Mouse (Mus musculus) hindbrain, postnatal 0 days (tissue): ENCODE data around the gene Igf1. TPM values are rescaled to one million over a fixed set of nuclear protein-coding genes. Genes with fewer than 3 reads are reported as not detected.

Experiments
- ATAC-seq: fragments of 200-750 bp; cut with Nextera tagmentation; 2 replicates; pipeline ENCODE4 v1.8.0; 2017; ENCODE audit warnings: mild to moderate bottlenecking, moderate TSS enrichment, moderate library complexity
- DNase-seq: peaks from one replicate; pipeline ENCODE4 v3.0.0-alpha.2; 2015; ENCODE audit warnings: low spot score
- H3K27ac ChIP-seq: fragments of 300-500 bp; sonication (generic); 2 replicates; pipeline ENCODE4 v1.5.1; 2014; ENCODE audit warnings: mild to moderate bottlenecking
- H3K27me3 ChIP-seq: fragments of 300-500 bp; sonication (generic); 2 replicates; pipeline ENCODE4 v1.6.1; 2014; ENCODE audit warnings: low read length, mixed read lengths; ENCODE audit not compliant: insufficient read depth
- H3K36me3 ChIP-seq: fragments of 300-500 bp; sonication (generic); 2 replicates; pipeline ENCODE4 v1.6.1; 2014; ENCODE audit warnings: low read length, mixed read lengths; ENCODE audit not compliant: insufficient read depth
- H3K4me1 ChIP-seq: fragments of 300-500 bp; sonication (generic); 2 replicates; pipeline ENCODE4 v1.6.1; 2014; ENCODE audit warnings: antibody characterized with exemption, low read length, mixed read lengths; ENCODE audit not compliant: insufficient read depth
- H3K4me2 ChIP-seq: fragments of 300-500 bp; sonication (generic); 2 replicates; pipeline ENCODE4 v1.6.1; 2014; ENCODE audit warnings: low read depth, mild to moderate bottlenecking, low read length, moderate library complexity, mixed read lengths
- H3K4me3 ChIP-seq: fragments of 300-500 bp; sonication (generic); 2 replicates; pipeline ENCODE4 v1.5.1; 2014; ENCODE audit warnings: low read length
- H3K9ac ChIP-seq: fragments of 300-500 bp; sonication (generic); replicated peaks from 2 replicates; pipeline ENCODE4 v1.6.1; 2014; ENCODE audit warnings: mild to moderate bottlenecking, low read length, moderate library complexity, mixed read lengths
- H3K9me3 ChIP-seq: fragments of 300-500 bp; sonication (generic); 2 replicates; pipeline ENCODE4 v1.6.1; 2016; ENCODE audit warnings: low read length, mixed read lengths
- CTCF ChIP-seq: IDR thresholded peaks from 2 replicates; pipeline ENCODE4 v1.5.1; 2016; ENCODE audit warnings: antibody characterized with exemption, control low read depth, low read depth
- WGBS: fragments of 180-500 bp; shearing (Covaris S2); extraction: QIAGEN DNeasy Blood & Tissue Kit; methylation state at CpG from one replicate; pipeline ENCODE4 v1.1.7; 2014; 5-methylcytosine and 5-hydroxymethylcytosine counted together
- polyA plus RNA-seq: library from polyadenylated mRNA; unstranded; fragments of >200 nt; fragmentation: Nextera tagmentation; extraction: Ambion mirVana; gene quantifications from 2 replicates; pipeline ENCODE4 v1.2.1, GENCODE M21; 2015
- total RNA-seq: library from RNA; depleted of rRNA; stranded (reverse); fragments of >200 nt; gene quantifications from 2 replicates; pipeline ENCODE4 v1.2.3, GENCODE M21; 2014

The Igf1 gene
- total and polyA plus RNA-seq, 2 experiments from 2014 or later, result 9.1 to 14.6 TPM

GRCm38 (mm10) chr10:87830012-87830411, 28.1 kb upstream of the Igf1 start:
- no peak overlapping the region for H3K9ac ChIP-seq
- no peaks in the 10 kb centered on the region for H3K4me1 ChIP-seq
- ATAC-seq (no peak), DNase-seq (no peak)
- no peaks in the 10 kb centered on the region for H3K27me3 ChIP-seq
- no peak for TF ChIP-seq CTCF
- no peak overlapping the region for H3K4me3 ChIP-seq
- no peak overlapping the region for H3K27ac ChIP-seq
- WGBS, result 90% methylated on average over 2 of the region's 2 CpGs
- no peak overlapping the region for H3K4me2 ChIP-seq
- H3K9me3 ChIP-seq, result no peaks in the 10 kb centered on the region
- H3K36me3 ChIP-seq, result no peaks in the 10 kb centered on the region

GRCm38 (mm10) chr10:87830639-87831038, 27.4 kb upstream of the Igf1 start:
- 93% methylated on average over 2 of the region's 2 CpGs for WGBS

DNA sequence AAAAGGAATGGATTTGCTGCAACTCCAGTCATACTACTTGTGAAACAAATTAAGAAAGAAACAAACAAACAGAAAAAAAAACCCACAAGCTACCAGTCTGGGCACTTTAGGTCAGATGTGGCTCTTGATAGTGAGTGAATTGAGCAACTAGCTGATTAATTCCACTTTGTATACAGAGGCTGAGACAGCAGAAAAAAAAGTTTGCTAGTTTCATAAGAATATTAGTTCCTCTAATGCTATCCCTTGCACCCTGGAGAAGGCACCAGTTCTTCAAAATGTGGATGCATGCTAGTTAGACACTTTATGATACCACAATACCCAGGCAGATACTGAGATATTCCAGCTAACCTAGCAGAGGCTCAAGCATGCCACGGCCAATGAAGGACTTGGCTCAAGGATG, 26.0 kb upstream of the Igf1 start:
- Histone ChIP-seq H3K4me3 (no peak overlapping the region), H3K27me3 (no peaks in the 10 kb centered on the region), H3K9me3 (no peaks in the 10 kb centered on the region), H3K4me2 (no peak overlapping the region), H3K9ac (no peak overlapping the region), H3K4me1 (no peaks in the 10 kb centered on the region), H3K27ac (no peak overlapping the region), H3K36me3 (no peaks in the 10 kb centered on the region)
- ATAC-seq, result no peak
- WGBS, result 97% methylated on average over 1 of the region's 1 CpGs
- TF ChIP-seq CTCF, result no peak
- DNase-seq, result no peak

More at GRCm38 (mm10) chr10:87830639-87831038, 27.4 kb upstream of the Igf1 start:
- H3K36me3 ChIP-seq, result no peaks in the 10 kb centered on the region
- no peak overlapping the region for H3K4me2 ChIP-seq
- ATAC-seq, result no peak
- no peaks in the 10 kb centered on the region for H3K4me1 ChIP-seq
- H3K9me3 ChIP-seq, result no peaks in the 10 kb centered on the region
- H3K27me3 ChIP-seq, result no peaks in the 10 kb centered on the region
- no peak overlapping the region for H3K9ac ChIP-seq
- DNase-seq, result no peak
- no peak overlapping the region for H3K27ac ChIP-seq
- no peak for TF ChIP-seq CTCF
- H3K4me3 ChIP-seq, result no peak overlapping the region

DNA sequence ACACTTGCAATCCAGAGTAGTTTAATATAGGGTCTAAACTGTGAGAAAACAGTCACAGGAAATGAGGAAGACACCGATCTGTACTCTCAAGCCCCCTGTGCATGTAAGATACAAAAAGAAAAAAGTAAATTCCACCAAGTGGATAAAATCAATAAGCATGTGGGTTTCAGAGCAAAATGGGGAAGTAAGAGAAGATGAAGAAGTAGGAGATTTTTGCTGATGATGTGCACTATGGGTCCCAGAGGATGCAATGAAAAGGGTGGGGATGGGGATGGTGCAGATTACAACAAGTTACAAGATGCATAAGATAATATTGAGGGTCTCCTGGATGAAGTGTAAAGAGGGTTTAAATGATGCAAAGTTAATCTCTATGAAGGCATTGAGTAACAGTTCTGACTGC, 18.6 kb upstream of the Igf1 start:
- Histone ChIP-seq H3K9me3 (no peaks in the 10 kb centered on the region), H3K9ac (no peak overlapping the region), H3K4me3 (no peak overlapping the region), H3K36me3 (no peaks in the 10 kb centered on the region), H3K27me3 (no peaks in the 10 kb centered on the region), H3K4me2 (no peak overlapping the region), H3K27ac (no peak overlapping the region), H3K4me1 (no peaks in the 10 kb centered on the region)
- TF ChIP-seq CTCF, result no peak
- 100% methylated on average over 1 of the region's 1 CpGs for WGBS
- ATAC-seq (no peak), DNase-seq (no peak)

GRCm38 (mm10) chr10:87842501-87842900, 15.6 kb upstream of the Igf1 start:
- H3K27ac ChIP-seq, result no peak overlapping the region
- H3K4me3 ChIP-seq, result no peak overlapping the region
- H3K36me3 ChIP-seq, result no peaks in the 10 kb centered on the region
- DNase-seq, result no peak
- no peaks in the 10 kb centered on the region for H3K9me3 ChIP-seq
- H3K27me3 ChIP-seq, result no peaks in the 10 kb centered on the region
- no peak for TF ChIP-seq CTCF
- no peak overlapping the region for H3K9ac ChIP-seq
- no peaks in the 10 kb centered on the region for H3K4me1 ChIP-seq
- ATAC-seq, result no peak
- no peak overlapping the region for H3K4me2 ChIP-seq
- 83% methylated on average over 4 of the region's 4 CpGs for WGBS

DNA sequence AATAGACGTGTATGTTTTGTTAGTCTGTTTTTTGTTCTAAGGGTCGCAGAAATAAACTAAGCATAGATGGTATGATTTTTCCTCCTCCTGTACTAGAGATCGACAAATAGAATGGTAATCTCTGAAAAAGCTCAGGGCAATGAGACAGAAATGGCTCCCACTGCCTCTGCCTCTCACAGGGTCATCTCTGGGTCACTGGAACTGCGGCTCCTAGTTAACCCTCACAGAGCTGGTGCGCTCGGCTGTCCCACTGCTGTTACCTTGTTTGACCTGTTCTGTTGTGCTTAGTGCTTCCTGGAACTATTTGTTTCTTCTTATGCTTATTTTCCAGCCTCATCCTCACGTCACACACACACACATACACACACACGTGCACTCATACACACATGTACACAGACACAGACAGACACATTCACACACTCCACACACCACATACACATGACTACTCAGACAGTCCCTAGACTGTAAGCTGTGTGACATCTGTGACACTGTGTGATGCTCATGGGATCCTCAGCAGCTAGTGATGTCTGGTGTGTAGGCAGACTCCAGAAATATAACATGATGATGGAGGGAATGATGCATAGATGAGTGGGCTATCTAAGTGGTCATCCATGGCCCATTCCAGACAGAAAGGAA, 13.0 kb upstream of the Igf1 start:
- WGBS, result 58% methylated on average over 8 of the region's 8 CpGs

DNA sequence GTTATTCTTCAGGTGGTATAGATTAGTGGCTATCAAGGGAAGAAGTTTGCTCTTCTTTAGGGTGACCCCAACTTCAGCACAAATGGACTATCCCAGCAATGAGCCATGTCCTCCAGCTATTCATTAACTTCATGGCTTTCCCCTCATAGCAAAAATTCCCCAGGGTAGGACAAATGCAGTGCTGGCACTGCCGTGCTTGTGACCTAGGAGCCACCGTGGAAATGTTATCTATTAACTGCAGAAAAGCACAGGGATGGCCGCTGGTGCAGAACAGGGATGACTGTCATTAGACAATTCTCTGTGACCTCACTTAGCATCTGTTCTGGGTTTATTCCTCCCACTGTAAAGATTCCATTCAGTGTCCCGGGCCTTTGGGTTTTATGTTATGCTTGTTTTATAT, 10.2 kb upstream of the Igf1 start:
- ATAC-seq, result no peak
- 42% methylated on average over 4 of the region's 4 CpGs for WGBS
- Histone ChIP-seq H3K36me3 (no peaks in the 10 kb centered on the region), H3K27me3 (no peaks in the 10 kb centered on the region), H3K4me3 (no peak overlapping the region), H3K9ac (no peak overlapping the region), H3K9me3 (no peaks in the 10 kb centered on the region), H3K4me1 (no peaks in the 10 kb centered on the region), H3K27ac (no peak overlapping the region), H3K4me2 (no peak overlapping the region)
- no peak for DNase-seq
- TF ChIP-seq CTCF, result no peak

More for the DNA sequence above, 13.0 kb upstream of the Igf1 start:
- Histone ChIP-seq H3K27ac (no peak overlapping the region), H3K9me3 (no peaks in the 10 kb centered on the region), H3K9ac (no peak overlapping the region), H3K36me3 (no peaks in the 10 kb centered on the region), H3K4me1 (no peaks in the 10 kb centered on the region), H3K4me3 (no peak overlapping the region), H3K4me2 (no peak overlapping the region), H3K27me3 (no peaks in the 10 kb centered on the region)
- TF ChIP-seq CTCF, result no peak
- DNase-seq, result no peak
- no peak for ATAC-seq
